Comparison of ENCODE assay signal across 8 mouse cellular contexts in the genomic region with DNA sequence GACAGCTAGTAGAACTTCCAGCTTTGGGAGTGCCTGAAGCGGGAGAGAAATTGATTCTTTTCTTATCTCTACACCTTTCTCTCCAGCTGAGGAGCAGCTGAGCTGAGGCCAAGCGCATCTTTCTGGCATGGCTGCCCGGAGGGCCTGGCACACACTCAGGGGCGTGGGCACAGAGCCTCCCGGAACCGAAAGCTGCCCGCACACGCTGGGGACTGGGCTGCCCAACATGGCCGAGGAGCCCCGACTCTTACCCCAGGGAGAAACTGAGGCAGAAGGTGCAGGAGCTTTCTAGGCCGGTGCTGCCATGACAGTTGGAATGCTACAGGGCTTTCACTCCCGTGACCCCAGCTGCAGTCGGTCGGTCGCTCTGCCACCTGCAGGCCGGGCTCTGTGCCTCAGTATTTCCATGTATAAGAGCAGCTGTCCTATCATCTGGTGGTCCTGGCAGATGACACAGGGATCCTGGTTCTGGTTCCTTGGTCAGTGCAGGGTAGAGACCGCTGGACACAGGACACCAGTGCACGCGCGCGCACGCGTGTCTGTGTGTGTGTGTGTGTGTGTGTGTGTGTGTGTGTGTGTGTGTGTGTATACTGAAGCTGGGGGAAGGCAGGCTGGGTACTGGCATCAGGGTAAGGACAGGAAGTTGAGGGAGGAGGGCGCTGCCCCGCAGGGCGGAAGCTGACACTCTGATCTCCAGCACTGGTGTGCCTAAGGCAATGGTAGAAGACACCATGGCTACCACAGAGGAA. TPM values are rescaled to one million over a fixed set of nuclear protein-coding genes. Genes with fewer than 3 reads are reported as not detected.
DNase-seq lines count a peak whose midpoint lies in the region; ATAC-seq and TF ChIP-seq lines count a peak whose summit lies in the region.

No protein-coding gene starts in this region.

- WGBS in hindbrain, embryonic 10.5 days, result 76% methylated on average over 26 of the region's 26 CpGs
- 72% methylated on average over 26 of the region's 26 CpGs for WGBS in midbrain, embryonic 16.5 days

- 0 out of 2 replicates have a peak overlapping the region, but pooled peaks have one; percentile 5 for H3K27ac ChIP-seq in cortical plate, adult 2 months (ENCODE audit: insufficient read depth, low read length)
- H3K27ac ChIP-seq in hindbrain, embryonic 10.5 days, result no peak overlapping the region
- no peak overlapping the region for H3K27ac ChIP-seq in midbrain, embryonic 16.5 days (ENCODE audit: low read length)

- no peak overlapping the region; the same call in 1 of the 2 replicates for H3K4me2 ChIP-seq in midbrain, embryonic 16.5 days (ENCODE audit: low read length)

- H3K4me3 ChIP-seq in cortical plate, adult 2 months (ENCODE audit: insufficient read depth, low read length), result no peak overlapping the region; the same call in 1 of the 2 replicates
- H3K4me3 ChIP-seq in hindbrain, embryonic 10.5 days, result peak overlapping the region; percentile 24; the same call in 1 of the 2 replicates
- no peak overlapping the region for H3K4me3 ChIP-seq in midbrain, embryonic 16.5 days (ENCODE audit: low read depth, low read length)

- H3K9me3 ChIP-seq in hindbrain, embryonic 10.5 days, result no peaks in the 10 kb centered on the region
- no peaks in the 10 kb centered on the region for H3K9me3 ChIP-seq in midbrain, embryonic 16.5 days (replicated peaks; ENCODE audit: control insufficient read depth, low read length, poor library complexity, severe bottlenecking)

- ATAC-seq in midbrain, embryonic 16.5 days, result no peak

- H3K36me3 ChIP-seq in hindbrain, embryonic 10.5 days, result no peaks in the 10 kb centered on the region
- H3K36me3 ChIP-seq in midbrain, embryonic 16.5 days (ENCODE audit: control insufficient read depth, insufficient read depth, low read length), result no peaks in the 10 kb centered on the region

- H3K4me1 ChIP-seq in cortical plate, adult 2 months (ENCODE audit: control insufficient read depth, insufficient read depth, low read length), result peaks cover 3% of the 10 kb centered on the region; the same call in 1 of the 2 replicates
- peaks cover 45% of the 10 kb centered on the region for H3K4me1 ChIP-seq in hindbrain, embryonic 10.5 days (replicated peaks)
- peaks cover 22% of the 10 kb centered on the region for H3K4me1 ChIP-seq in midbrain, embryonic 16.5 days (ENCODE audit: control insufficient read depth, insufficient read depth, low read length)

- peak; percentile 41 for DNase-seq in adrenal gland, adult 2 months
- no peak for DNase-seq in adrenal gland, postnatal 36 days
- peak; percentile 85 for DNase-seq in CD4-positive helper T cell, adult 2 months (ENCODE audit: low read depth, low spot score)
- peak; percentile 2 for DNase-seq in hindbrain, embryonic 10.5 days (ENCODE audit: low spot score)
- peak; percentile 3 for DNase-seq in liver
- DNase-seq in testis, postnatal 14 days (ENCODE audit: low spot score), result peak; percentile 42

- no peak for TF ChIP-seq POLR2A in cortical plate, adult 2 months (IDR thresholded peaks at IDR 0.05; ENCODE audit: extremely low read depth, insufficient read depth, low read length)

- peaks cover 58% of the 10 kb centered on the region for H3K27me3 ChIP-seq in hindbrain, embryonic 10.5 days (ENCODE audit: insufficient read depth, poor library complexity, severe bottlenecking)
- H3K27me3 ChIP-seq in midbrain, embryonic 16.5 days (ENCODE audit: control insufficient read depth, insufficient read depth, low read depth, low read length), result no peaks in the 10 kb centered on the region; the same call in 1 of the 2 replicates

- H3K9ac ChIP-seq in midbrain, embryonic 16.5 days (ENCODE audit: low read depth, low read length), result peak overlapping the region; percentile 54; the same call in 1 of the 2 replicates

- no peak for TF ChIP-seq CTCF in cortical plate, adult 2 months (IDR thresholded peaks at IDR 0.05; ENCODE audit: extremely low read depth, insufficient read depth, low read length)

RNA-seq across cellular contexts. Expression of a gene that starts 21.7 kb away (rescaled TPM):
- 100 to 1,000 TPM in 1 of 2 experiments, 10 to 100 TPM in 1; 80.8 to 126 TPM for total RNA-seq in adrenal gland, adult 2 months (2021)
- 142 and 171 TPM in 2 replicates for polyA plus RNA-seq in adrenal gland, adult 2 months (2012; rRNA removed)
- total RNA-seq in adrenal gland, postnatal 36 days (2021), result 100 to 1,000 TPM in 1 of 2 experiments, 10 to 100 TPM in 1; 93.2 to 114 TPM
- polyA plus RNA-seq in cortical plate, adult 2 months (2012; rRNA removed), result 52.2 and 54.5 TPM in 2 replicates
- 10.5 and 16.0 TPM in 2 replicates for polyA plus RNA-seq in hindbrain, embryonic 10.5 days (2016; fragmentation: Nextera tagmentation; extraction: Ambion mirVana)
- polyA plus RNA-seq in midbrain, embryonic 16.5 days (2015; fragmentation: Nextera tagmentation; extraction: Ambion mirVana), result 15.4 and 17.2 TPM in 2 replicates

RNA-seq across cellular contexts. Expression of a gene that starts 40.9 kb away (rescaled TPM):
- total RNA-seq in adrenal gland, adult 2 months (2021), result 1 to 10 TPM; 1.4 to 1.6 TPM
- 4.5 and 5.4 TPM in 2 replicates for polyA plus RNA-seq in adrenal gland, adult 2 months (2012; rRNA removed)
- 1 to 10 TPM; 1.2 to 1.6 TPM for total RNA-seq in adrenal gland, postnatal 36 days (2021)
- 2.5 and 3.0 TPM in 2 replicates for polyA plus RNA-seq in cortical plate, adult 2 months (2012; rRNA removed)
- polyA plus RNA-seq in hindbrain, embryonic 10.5 days (2016; fragmentation: Nextera tagmentation; extraction: Ambion mirVana), result 2.7 and 3.0 TPM in 2 replicates
- 1.2 and 1.4 TPM in 2 replicates for polyA plus RNA-seq in midbrain, embryonic 16.5 days (2015; fragmentation: Nextera tagmentation; extraction: Ambion mirVana)

RNA-seq across cellular contexts. Expression of a gene that starts 44.9 kb away (rescaled TPM):
- total RNA-seq in adrenal gland, adult 2 months (2021), result 1 to 10 TPM in 1 of 2 experiments, not detected in 1; 1.4 TPM
- 2.5 and 4.4 TPM in 2 replicates for polyA plus RNA-seq in adrenal gland, adult 2 months (2012; rRNA removed)
- total RNA-seq in adrenal gland, postnatal 36 days (2021), result 1 to 10 TPM in 1 of 2 experiments, not detected in 1; 1.5 TPM
- polyA plus RNA-seq in cortical plate, adult 2 months (2012; rRNA removed), result 6.8 and 7.8 TPM in 2 replicates
- polyA plus RNA-seq in hindbrain, embryonic 10.5 days (2016; fragmentation: Nextera tagmentation; extraction: Ambion mirVana), result 1.0 and 2.5 TPM in 2 replicates
- polyA plus RNA-seq in midbrain, embryonic 16.5 days (2015; fragmentation: Nextera tagmentation; extraction: Ambion mirVana), result 2.3 and 3.3 TPM in 2 replicates

RNA-seq across cellular contexts. Expression of a gene that starts 48.8 kb away (rescaled TPM):
- under 1 TPM; 0.55 to 0.78 TPM for total RNA-seq in adrenal gland, adult 2 months (2021)
- polyA plus RNA-seq in adrenal gland, adult 2 months (2012; rRNA removed), result 1.4 and 2.2 TPM in 2 replicates
- total RNA-seq in adrenal gland, postnatal 36 days (2021), result 1 to 10 TPM in 1 of 2 experiments, under 1 TPM in 1; 0.20 to 1.2 TPM
- polyA plus RNA-seq in cortical plate, adult 2 months (2012; rRNA removed), result 307 and 309 TPM in 2 replicates
- 3.1 and 12.9 TPM in 2 replicates for polyA plus RNA-seq in hindbrain, embryonic 10.5 days (2016; fragmentation: Nextera tagmentation; extraction: Ambion mirVana)
- polyA plus RNA-seq in midbrain, embryonic 16.5 days (2015; fragmentation: Nextera tagmentation; extraction: Ambion mirVana), result 88.3 and 103 TPM in 2 replicates

RNA-seq across cellular contexts. Expression of a gene that starts 49.4 kb away (rescaled TPM):
- total RNA-seq in adrenal gland, adult 2 months (2021), result 1 to 10 TPM; 1.8 to 2.5 TPM
- polyA plus RNA-seq in adrenal gland, adult 2 months (2012; rRNA removed), result 2.9 and 6.7 TPM in 2 replicates
- 1 to 10 TPM; 1.1 to 1.7 TPM for total RNA-seq in adrenal gland, postnatal 36 days (2021)
- polyA plus RNA-seq in cortical plate, adult 2 months (2012; rRNA removed), result 5.8 and 5.9 TPM in 2 replicates
- 4.0 and 4.8 TPM in 2 replicates for polyA plus RNA-seq in hindbrain, embryonic 10.5 days (2016; fragmentation: Nextera tagmentation; extraction: Ambion mirVana)
- 6.1 and 8.2 TPM in 2 replicates for polyA plus RNA-seq in midbrain, embryonic 16.5 days (2015; fragmentation: Nextera tagmentation; extraction: Ambion mirVana)

Comparison
In these comparisons a context has a peak if more than half of its experiments do, and no peak if none do; other contexts are left out.
1. DNase-seq: peak in adrenal gland, adult 2 months (single experiment), CD4-positive helper T cell, adult 2 months (single experiment), hindbrain, embryonic 10.5 days (single experiment), liver (single experiment) and testis, postnatal 14 days (single experiment); none in adrenal gland, postnatal 36 days (0 of 2).